Mouse (Mus musculus) heart, embryonic 10.5 days (tissue): ENCODE measurements around the gene Ankrd55. TPM values are rescaled to one million over a fixed set of nuclear protein-coding genes. Genes with fewer than 3 reads are reported as not detected.

Experiments used
- DNase-seq: peaks from one replicate; pipeline ENCODE4 v3.0.0-alpha.2; 2017; ENCODE audit warnings: low spot score
- H3K27ac ChIP-seq: fragments of 300-500 bp; sonication (generic); 2 replicates; pipeline ENCODE4 v1.5.1; 2016; ENCODE audit warnings: mild to moderate bottlenecking
- H3K27me3 ChIP-seq: fragments of 300-500 bp; sonication (generic); 2 replicates; pipeline ENCODE4 v1.6.1; 2016; ENCODE audit warnings: mild to moderate bottlenecking; ENCODE audit not compliant: poor library complexity, insufficient read depth, severe bottlenecking
- H3K36me3 ChIP-seq: fragments of 300-500 bp; sonication (generic); 2 replicates; pipeline ENCODE4 v1.6.1; 2016; ENCODE audit warnings: mild to moderate bottlenecking, moderate library complexity
- H3K4me1 ChIP-seq: fragments of 300-500 bp; sonication (generic); 2 replicates; pipeline ENCODE4 v1.6.1; 2016; ENCODE audit warnings: mild to moderate bottlenecking
- H3K4me3 ChIP-seq: fragments of 300-500 bp; sonication (generic); 2 replicates; pipeline ENCODE4 v1.5.1; 2016; ENCODE audit warnings: mild to moderate bottlenecking, moderate library complexity
- H3K9me3 ChIP-seq: fragments of 300-500 bp; sonication (generic); 2 replicates; pipeline ENCODE4 v1.6.1; 2016; ENCODE audit warnings: mild to moderate bottlenecking, moderate library complexity
- WGBS: fragments of 180-500 bp; shearing (Covaris S2); methylation state at CpG from one replicate; pipeline ENCODE4 v1.1.7; 2016; 5-methylcytosine and 5-hydroxymethylcytosine counted together
- polyA plus RNA-seq: library from polyadenylated mRNA; unstranded; fragments of >200 nt; fragmentation: Nextera tagmentation; extraction: Ambion mirVana; gene quantifications from 2 replicates; pipeline ENCODE4 v1.2.1, GENCODE M21; 2016

Gene Ankrd55
- polyA plus RNA-seq, 1 experiment from 2014 or later: not detected

DNA sequence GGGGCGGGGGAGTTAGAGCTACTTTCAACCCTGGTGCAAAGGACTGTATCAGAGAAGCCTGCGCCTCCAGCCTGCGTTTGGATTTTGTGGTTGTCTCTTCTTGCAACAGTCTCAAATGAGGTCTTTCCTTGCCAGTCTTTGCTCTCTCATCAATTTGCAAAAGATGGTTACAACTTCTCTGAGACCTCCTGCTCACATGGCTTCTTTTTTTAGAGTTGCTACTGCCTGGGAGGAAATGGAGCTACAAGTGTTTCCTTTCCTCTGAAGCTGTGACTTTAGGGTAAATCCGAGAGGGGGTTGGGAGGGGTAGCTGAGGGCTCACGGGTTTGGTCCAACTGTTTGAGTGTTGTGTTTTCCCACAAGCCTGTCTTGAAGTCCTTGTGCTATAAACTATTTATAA, 145.0 kb downstream of the Ankrd55 start:
- H3K36me3 ChIP-seq: no peaks in the 10 kb centered on the region
- no peaks in the 10 kb centered on the region for H3K9me3 ChIP-seq
- no peak overlapping the region for H3K4me3 ChIP-seq
- WGBS: 51% methylated on average over 5 of the region's 5 CpGs
- H3K27me3 ChIP-seq: no peaks in the 10 kb centered on the region
- DNase-seq: no peak
- H3K4me1 ChIP-seq: peaks cover 18% of the 10 kb centered on the region
- H3K27ac ChIP-seq: peak overlapping the region; percentile 47; the same call in 1 of the 2 replicates

Other genes with a start within 250 kb of the Ankrd55 start
- gene Il6st, start 175.6 kb downstream of the Ankrd55 start, polyA plus RNA-seq: 32.3 and 55.6 TPM in 2 replicates